Mouse (Mus musculus): Measurements from ENCODE around the gene Prm3. TPM values are rescaled to one million over a fixed set of nuclear protein-coding genes. Genes with fewer than 3 reads are reported as not detected.

Prm3 gene
- polyA plus RNA-seq, 1 experiment from 2014 or later, result not detected

GRCm38 (mm10) chr16:10796034-10796433, 5.3 kb upstream of the Prm3 start, which contains the start of gene Prm2:
Gene Prm2, minus strand, starts transcription at chr16:10796134.
- no peak for DNase-seq
- 54% methylated on average over 6 of the region's 6 CpGs for WGBS (ENCODE audit: insufficient replicate concordance)
- Histone ChIP-seq H3K9ac (no peak within 1 kb of the TSS), H3K4me3 (replicated peaks) (no peak within 1 kb of the TSS), H3K4me1 (replicated peaks) (no peaks in the 10 kb centered on the region), H3K4me2 (no peak within 1 kb of the TSS), H3K27me3 (peaks cover 49% of the 10 kb centered on the region), H3K36me3 (no peaks in the 10 kb centered on the region), H3K27ac (no peak within 1 kb of the TSS), H3K9me3 (replicated peaks) (no peaks in the 10 kb centered on the region)
- no peak for ATAC-seq (ENCODE audit: low read depth)

DNA sequence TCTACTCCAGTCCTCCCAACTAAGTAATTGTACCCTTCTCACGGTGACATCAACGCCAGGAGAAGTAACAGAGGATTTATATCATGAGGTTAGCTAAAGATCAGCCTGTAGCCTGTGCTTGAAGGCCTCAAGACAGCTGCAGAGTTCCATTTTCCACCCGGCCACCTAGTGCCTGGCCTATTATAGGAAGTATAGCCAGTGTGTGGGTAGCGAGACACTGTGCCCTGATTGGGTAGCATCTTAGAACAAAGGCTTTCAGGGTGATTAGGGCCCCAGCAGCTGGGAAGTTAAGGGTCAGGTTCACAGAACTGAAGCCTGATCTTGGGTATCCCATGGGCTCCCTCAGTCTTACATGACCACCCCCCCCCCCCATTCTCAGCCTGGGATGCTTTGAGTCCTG, 1.8 kb downstream of the Prm3 start:
- H3K9me3 ChIP-seq (replicated peaks), result no peaks in the 10 kb centered on the region
- no peak for DNase-seq
- H3K9ac ChIP-seq, result no peak overlapping the region
- peaks cover 30% of the 10 kb centered on the region for H3K4me1 ChIP-seq (replicated peaks)
- H3K27ac ChIP-seq, result no peak overlapping the region
- H3K36me3 ChIP-seq, result no peaks in the 10 kb centered on the region
- H3K4me2 ChIP-seq, result no peak overlapping the region
- H3K27me3 ChIP-seq, result peaks cover 32% of the 10 kb centered on the region
- no peak for ATAC-seq (ENCODE audit: low read depth)
- no peak overlapping the region for H3K4me3 ChIP-seq (replicated peaks)
- WGBS (ENCODE audit: insufficient replicate concordance), result 47% methylated on average over 4 of the region's 4 CpGs

DNA sequence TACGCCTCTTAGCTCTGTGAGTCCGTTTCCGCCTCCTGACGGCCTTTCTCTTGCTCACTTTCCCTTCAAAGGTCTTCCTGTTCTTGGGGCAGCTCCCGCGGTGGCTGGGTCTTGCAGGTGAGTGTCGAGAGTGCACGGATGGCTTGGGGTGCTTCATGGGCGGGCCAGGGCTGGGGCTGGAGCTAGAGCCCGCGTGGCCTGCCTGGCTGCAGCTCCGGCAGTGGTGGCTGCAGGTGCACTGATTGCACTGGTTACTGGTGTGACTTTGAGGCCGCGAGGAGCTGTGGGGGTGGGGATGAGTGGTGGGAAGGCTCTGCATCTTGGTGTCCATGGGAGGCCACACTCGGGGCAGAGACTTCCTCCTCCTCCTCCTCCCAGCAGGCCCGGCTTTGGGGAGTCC, 2.4 kb downstream of the Prm3 start, which contains the start of gene Tnp2:
Gene Tnp2, minus strand, starts transcription at position 390 of the 400 bp plus-strand sequence.
- H3K4me2 ChIP-seq, result no peak within 1 kb of the TSS

DNA sequence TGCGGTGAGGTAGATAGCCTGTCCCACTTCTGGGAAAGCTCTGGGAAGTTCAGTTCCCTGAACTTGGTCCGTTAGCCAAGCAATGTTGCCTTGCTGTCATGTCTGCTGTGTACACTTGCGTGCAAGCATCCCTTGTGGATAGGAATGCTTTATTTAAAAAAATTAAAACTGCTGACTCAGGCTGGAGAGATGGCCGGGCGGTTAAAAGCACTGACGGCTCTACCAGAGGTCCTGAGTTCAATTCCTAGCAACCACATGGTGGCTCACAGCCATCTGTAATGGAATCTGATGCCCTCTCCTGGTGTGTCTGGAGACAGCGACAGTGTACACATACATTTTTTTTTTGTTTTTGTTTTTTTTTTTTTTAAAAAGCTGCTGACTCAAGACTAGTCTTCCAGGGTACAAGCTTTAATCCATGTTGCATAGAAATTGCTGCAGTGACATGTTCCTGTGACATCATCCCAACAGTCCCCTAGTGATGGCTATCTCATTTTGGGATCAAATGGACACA, 3.1 kb downstream of the Prm3 start:
- Histone ChIP-seq H3K4me3 (replicated peaks) (no peak overlapping the region), H3K36me3 (no peaks in the 10 kb centered on the region), H3K27me3 (peaks cover 44% of the 10 kb centered on the region), H3K4me1 (replicated peaks) (peaks cover 41% of the 10 kb centered on the region), H3K9ac (no peak overlapping the region), H3K4me2 (no peak overlapping the region), H3K27ac (no peak overlapping the region), H3K9me3 (replicated peaks) (no peaks in the 10 kb centered on the region)
- ATAC-seq (ENCODE audit: low read depth), result no peak
- WGBS (ENCODE audit: insufficient replicate concordance), result 70% methylated on average over 7 of the region's 7 CpGs
- DNase-seq, result no peak

More for the DNA sequence above, 2.4 kb downstream of the Prm3 start, which contains the start of gene Tnp2:
- Histone ChIP-seq H3K36me3 (no peaks in the 10 kb centered on the region), H3K27ac (no peak within 1 kb of the TSS), H3K4me1 (replicated peaks) (peaks cover 36% of the 10 kb centered on the region), H3K4me3 (replicated peaks) (no peak within 1 kb of the TSS), H3K9me3 (replicated peaks) (no peaks in the 10 kb centered on the region), H3K27me3 (peaks cover 38% of the 10 kb centered on the region), H3K9ac (no peak within 1 kb of the TSS)
- DNase-seq (no peak), ATAC-seq (ENCODE audit: low read depth) (no peak)
- whole genome bisulfite sequencing (ENCODE audit: insufficient replicate concordance), result 43% methylated on average over 16 of the region's 16 CpGs

GRCm38 (mm10) chr16:10786782-10787547, 3.7 kb downstream of the Prm3 start:
- Histone ChIP-seq H3K9me3 (replicated peaks) (no peaks in the 10 kb centered on the region), H3K4me1 (replicated peaks) (peaks cover 41% of the 10 kb centered on the region), H3K27me3 (peaks cover 48% of the 10 kb centered on the region), H3K4me2 (peak overlapping the region; percentile 99), H3K36me3 (no peaks in the 10 kb centered on the region), H3K4me3 (replicated peaks) (peak overlapping the region; percentile 89; the same call in 1 of the 2 replicates), H3K9ac (no peak overlapping the region), H3K27ac (no peak overlapping the region)
- 55% methylated on average over 4 of the region's 4 CpGs for WGBS (ENCODE audit: insufficient replicate concordance)
- no peak for DNase-seq
- no peak for ATAC-seq (ENCODE audit: low read depth)

GRCm38 (mm10) chr16:10786288-10786687, 4.4 kb downstream of the Prm3 start:
- ATAC-seq (ENCODE audit: low read depth) (peak; percentile 46; the same call in 1 of the 2 replicates), DNase-seq (peak; percentile 68)
- H3K27me3 ChIP-seq, result peaks cover 48% of the 10 kb centered on the region
- H3K4me2 ChIP-seq, result peak overlapping the region; percentile 99
- H3K36me3 ChIP-seq, result no peaks in the 10 kb centered on the region
- H3K4me1 ChIP-seq (replicated peaks), result peaks cover 41% of the 10 kb centered on the region
- peak overlapping the region; percentile 78 for H3K9ac ChIP-seq
- H3K27ac ChIP-seq, result peak overlapping the region; percentile 86
- 2% methylated on average over 9 of the region's 9 CpGs for WGBS (ENCODE audit: insufficient replicate concordance)
- H3K4me3 ChIP-seq (replicated peaks), result peak overlapping the region; percentile 89
- no peaks in the 10 kb centered on the region for H3K9me3 ChIP-seq (replicated peaks)

DNA sequence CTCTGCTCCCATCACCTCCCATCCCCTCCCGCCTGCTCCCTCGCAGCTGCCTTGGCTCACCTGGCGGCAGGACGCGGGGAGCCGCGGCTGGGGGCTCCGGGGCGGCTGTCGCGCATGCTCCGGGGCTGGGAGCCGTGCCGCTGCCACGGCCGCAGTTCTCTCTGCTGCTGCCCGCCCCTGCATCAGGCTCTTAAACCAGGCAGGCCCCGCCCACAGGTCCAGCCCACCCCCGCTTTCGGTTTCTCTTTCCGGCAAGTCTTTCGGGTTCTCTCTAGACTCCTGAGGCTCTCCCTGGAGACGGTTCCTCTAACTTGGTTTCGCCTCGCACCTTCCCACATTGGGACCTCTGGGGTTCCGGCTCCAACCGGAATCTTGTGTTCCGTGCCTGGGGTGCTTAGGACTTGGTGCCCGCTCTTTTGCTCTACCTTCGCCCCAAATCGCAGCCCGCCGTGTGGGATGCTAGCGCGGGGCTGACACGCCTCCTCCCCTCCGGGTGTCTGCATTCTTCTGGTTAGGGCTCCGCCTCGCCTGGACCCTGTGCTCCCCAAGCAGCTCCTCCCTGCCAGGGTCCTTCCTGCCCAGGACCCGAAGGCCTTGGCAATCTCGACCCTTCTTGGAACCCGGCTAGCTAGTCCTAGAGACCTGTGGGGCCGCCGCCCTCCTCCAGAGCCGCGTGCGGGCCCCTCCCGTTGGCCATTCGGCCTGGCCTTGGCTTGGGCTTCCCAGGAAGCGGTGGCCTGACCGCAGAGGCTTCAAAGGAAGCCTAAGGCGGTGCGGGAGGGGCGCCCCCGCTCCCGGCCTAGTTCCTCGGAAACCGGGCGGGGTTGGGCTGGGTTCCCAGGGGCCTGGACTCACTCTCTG, 5.1 kb downstream of the Prm3 start, which contains the start of gene Socs1:
Gene Socs1, minus strand, starts transcription at position 166 of the 861 bp plus-strand sequence.
- peak within 1 kb of the TSS; percentile 99 for H3K4me2 ChIP-seq
- ATAC-seq (ENCODE audit: low read depth), result peak; percentile 76
- peak; percentile 69 for DNase-seq
- no peaks in the 10 kb centered on the region for H3K9me3 ChIP-seq (replicated peaks)
- peak within 1 kb of the TSS; percentile 89 for H3K4me3 ChIP-seq (replicated peaks)
- peaks cover 47% of the 10 kb centered on the region for H3K27me3 ChIP-seq
- under 1% methylated on average over 56 of the region's 59 CpGs for WGBS (ENCODE audit: insufficient replicate concordance)
- H3K27ac ChIP-seq, result peak within 1 kb of the TSS; percentile 86
- no peaks in the 10 kb centered on the region for H3K36me3 ChIP-seq
- H3K9ac ChIP-seq, result peak within 1 kb of the TSS; percentile 78
- peaks cover 41% of the 10 kb centered on the region for H3K4me1 ChIP-seq (replicated peaks)

- peak overlapping the region; percentile 89 for H3K4me3 ChIP-seq (replicated peaks)
- peak overlapping the region; percentile 78 for H3K9ac ChIP-seq
- no peaks in the 10 kb centered on the region for H3K36me3 ChIP-seq
- peaks cover 47% of the 10 kb centered on the region for H3K27me3 ChIP-seq
- ATAC-seq (ENCODE audit: low read depth), result peak; percentile 71
- peaks cover 41% of the 10 kb centered on the region for H3K4me1 ChIP-seq (replicated peaks)
- peak; percentile 76 for DNase-seq
- WGBS (ENCODE audit: insufficient replicate concordance), result under 1% methylated on average over 47 of the region's 55 CpGs
- no peaks in the 10 kb centered on the region for H3K9me3 ChIP-seq (replicated peaks)
- H3K27ac ChIP-seq, result peak overlapping the region; percentile 86
- peak overlapping the region; percentile 99 for H3K4me2 ChIP-seq
Observed at GRCm38 (mm10) chr16:10784793-10785370, 5.8 kb downstream of the Prm3 start.

DNA sequence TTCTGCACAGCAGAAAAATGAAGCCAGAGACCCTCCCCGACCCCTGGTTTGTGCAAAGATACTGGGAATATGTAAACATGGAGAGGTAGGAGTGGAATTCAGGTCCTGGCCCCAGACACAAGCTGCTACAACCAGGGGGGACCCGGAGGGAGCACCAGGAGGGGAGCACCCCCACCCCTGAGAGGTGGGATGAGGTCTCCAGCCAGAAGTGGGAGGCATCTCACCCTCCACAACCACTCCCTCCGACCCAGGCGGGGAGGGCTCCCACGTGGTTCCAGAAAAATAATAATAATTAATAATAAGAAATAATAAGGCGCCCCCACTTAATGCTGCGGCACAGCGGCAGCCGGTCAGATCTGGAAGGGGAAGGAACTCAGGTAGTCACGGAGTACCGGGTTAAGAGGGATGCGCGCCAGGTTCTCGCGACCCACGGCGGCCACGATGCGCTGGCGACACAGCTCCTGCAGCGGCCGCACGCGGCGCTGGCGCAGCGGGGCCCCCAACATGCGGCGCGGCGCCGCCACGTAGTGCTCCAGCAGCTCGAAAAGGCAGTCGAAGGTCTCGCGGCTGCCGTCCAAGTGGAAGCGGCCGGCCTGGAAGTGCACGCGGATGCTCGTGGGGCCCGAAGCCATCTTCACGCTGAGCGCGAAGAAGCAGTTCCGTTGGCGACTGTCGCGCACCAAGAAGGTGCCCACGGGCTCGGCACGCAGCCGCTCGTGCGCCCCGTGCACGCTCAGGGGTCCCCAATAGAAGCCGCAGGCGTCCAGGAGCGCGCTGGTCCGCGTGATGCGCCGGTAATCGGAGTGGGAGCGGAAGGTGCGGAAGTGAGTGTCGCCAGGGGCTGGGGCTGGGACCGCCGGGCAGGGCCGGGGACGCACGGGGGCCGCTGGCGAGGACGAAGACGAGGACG, 6.6 kb downstream of the Prm3 start:
- Histone ChIP-seq H3K9me3 (replicated peaks) (no peaks in the 10 kb centered on the region), H3K4me2 (peak overlapping the region; percentile 99), H3K4me1 (replicated peaks) (peaks cover 41% of the 10 kb centered on the region), H3K9ac (peak overlapping the region; percentile 78), H3K36me3 (no peaks in the 10 kb centered on the region), H3K4me3 (replicated peaks) (peak overlapping the region; percentile 89), H3K27me3 (peaks cover 47% of the 10 kb centered on the region), H3K27ac (no peak overlapping the region; the same call in 1 of the 2 replicates)
- DNase-seq (no peak), ATAC-seq (ENCODE audit: low read depth) (no peak)
- WGBS (ENCODE audit: insufficient replicate concordance), result 3% methylated on average over 81 of the region's 81 CpGs

- Histone ChIP-seq H3K27ac (no peak overlapping the region), H3K4me2 (peak overlapping the region; percentile 99), H3K4me1 (replicated peaks) (peaks cover 41% of the 10 kb centered on the region), H3K4me3 (replicated peaks) (no peak overlapping the region), H3K9ac (no peak overlapping the region), H3K9me3 (replicated peaks) (no peaks in the 10 kb centered on the region), H3K36me3 (no peaks in the 10 kb centered on the region), H3K27me3 (peaks cover 45% of the 10 kb centered on the region)
- ATAC-seq (ENCODE audit: low read depth), result no peak
- WGBS (ENCODE audit: insufficient replicate concordance), result 35% methylated on average over 8 of the region's 8 CpGs
- no peak for DNase-seq
Observed at GRCm38 (mm10) chr16:10783451-10783850, 7.3 kb downstream of the Prm3 start.
